Mouse (Mus musculus): ENCODE data around the gene Atxn7. TPM values are rescaled to one million over a fixed set of nuclear protein-coding genes. Genes with fewer than 3 reads are reported as not detected.

Gene Atxn7
- polyA plus RNA-seq, 1 experiment from 2014 or later, result 6.1 TPM

GRCm38 (mm10) chr14:14009712-14010111 is 48.5 kb downstream of the Atxn7 start:
- 87% methylated on average over 6 of the region's 6 CpGs for WGBS
- peaks cover 12% of the 10 kb centered on the region for H3K4me1 ChIP-seq (ENCODE audit: control insufficient read depth, insufficient read depth, low read length)
- H3K9ac ChIP-seq (replicated peaks; ENCODE audit: low read depth, low read length), result no peak overlapping the region
- no peaks in the 10 kb centered on the region for H3K36me3 ChIP-seq (ENCODE audit: control insufficient read depth, insufficient read depth, low read length)
- no peak overlapping the region for H3K4me3 ChIP-seq (ENCODE audit: low read depth, low read length)
- H3K4me2 ChIP-seq (ENCODE audit: low read depth, low read length), result no peak overlapping the region
- no peak overlapping the region for H3K27ac ChIP-seq (ENCODE audit: low read depth, low read length)
- H3K27me3 ChIP-seq (ENCODE audit: control insufficient read depth, insufficient read depth, low read length), result no peaks in the 10 kb centered on the region
- no peaks in the 10 kb centered on the region for H3K9me3 ChIP-seq (ENCODE audit: control insufficient read depth, low read length)
- ATAC-seq (ENCODE audit: low read depth), result no peak

DNA sequence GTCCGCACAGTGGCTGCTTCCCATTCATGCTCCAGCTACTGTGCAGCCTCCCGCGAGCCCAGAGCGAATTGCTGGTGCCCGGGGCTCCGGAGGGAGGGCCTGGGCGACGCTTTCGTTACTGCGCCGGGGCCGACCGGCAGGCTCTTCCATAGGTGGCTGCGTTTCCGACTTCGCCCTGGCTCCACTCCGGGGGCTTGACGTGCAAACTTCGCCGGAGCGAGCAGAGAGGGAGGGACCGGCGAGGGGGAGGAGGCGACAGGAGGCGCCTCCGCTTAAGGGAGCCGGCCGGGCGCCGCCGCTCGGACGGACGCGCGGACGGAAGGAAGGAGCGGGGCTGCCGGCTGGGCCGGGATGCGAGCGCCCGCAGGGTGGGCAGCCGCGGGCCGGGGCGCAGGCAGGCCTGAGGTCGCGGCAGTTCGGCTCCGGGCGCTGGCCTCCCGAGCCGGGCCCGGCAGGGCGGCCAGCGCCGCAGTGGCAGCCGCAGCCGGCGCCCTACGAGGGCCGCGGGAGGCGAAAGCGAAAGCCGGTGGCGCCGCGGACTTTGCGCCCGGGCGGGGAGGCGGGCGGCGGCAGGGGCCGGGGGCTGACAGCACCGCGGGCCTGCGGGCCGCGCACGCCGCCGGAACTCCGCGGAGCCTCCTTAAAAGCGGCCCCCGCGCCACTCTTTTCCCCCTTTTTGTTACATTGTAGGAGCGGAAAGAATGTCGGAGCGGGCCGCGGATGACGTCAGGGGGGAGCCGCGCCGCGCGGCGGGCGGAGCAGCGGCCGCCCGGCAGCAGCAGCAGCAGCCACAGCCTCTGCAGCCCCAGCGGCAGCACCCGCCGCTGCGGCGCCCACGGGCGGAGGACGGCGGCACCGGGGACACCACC is 51.4 kb downstream of the Atxn7 start:
- peak overlapping the region; percentile 98 for H3K27ac ChIP-seq (ENCODE audit: low read depth, low read length)
- H3K36me3 ChIP-seq (ENCODE audit: control insufficient read depth, insufficient read depth, low read length), result no peaks in the 10 kb centered on the region
- peak overlapping the region; percentile 88 for H3K4me2 ChIP-seq (ENCODE audit: low read depth, low read length)
- H3K4me3 ChIP-seq (ENCODE audit: low read depth, low read length), result peak overlapping the region; percentile 82
- peaks cover 12% of the 10 kb centered on the region for H3K4me1 ChIP-seq (ENCODE audit: control insufficient read depth, insufficient read depth, low read length)
- no peaks in the 10 kb centered on the region for H3K9me3 ChIP-seq (ENCODE audit: control insufficient read depth, low read length)
- WGBS, result under 1% methylated on average over 60 of the region's 116 CpGs
- no peaks in the 10 kb centered on the region for H3K27me3 ChIP-seq (ENCODE audit: control insufficient read depth, insufficient read depth, low read length)
- ATAC-seq (ENCODE audit: low read depth), result peak; percentile 94
- H3K9ac ChIP-seq (replicated peaks; ENCODE audit: low read depth, low read length), result peak overlapping the region; percentile 98

- H3K9ac ChIP-seq (replicated peaks; ENCODE audit: low read depth, low read length), result peak overlapping the region; percentile 98
- under 1% methylated on average over 22 of the region's 27 CpGs for WGBS
- peak overlapping the region; percentile 98 for H3K27ac ChIP-seq (ENCODE audit: low read depth, low read length)
- no peaks in the 10 kb centered on the region for H3K9me3 ChIP-seq (ENCODE audit: control insufficient read depth, low read length)
- peak overlapping the region; percentile 82 for H3K4me3 ChIP-seq (ENCODE audit: low read depth, low read length)
- ATAC-seq (ENCODE audit: low read depth), result peak; percentile 74
- H3K27me3 ChIP-seq (ENCODE audit: control insufficient read depth, insufficient read depth, low read length), result no peaks in the 10 kb centered on the region
- peak overlapping the region; percentile 88 for H3K4me2 ChIP-seq (ENCODE audit: low read depth, low read length)
- no peaks in the 10 kb centered on the region for H3K36me3 ChIP-seq (ENCODE audit: control insufficient read depth, insufficient read depth, low read length)
- peaks cover 12% of the 10 kb centered on the region for H3K4me1 ChIP-seq (ENCODE audit: control insufficient read depth, insufficient read depth, low read length)
Measured at GRCm38 (mm10) chr14:14013252-14013711, 52.0 kb downstream of the Atxn7 start.

DNA sequence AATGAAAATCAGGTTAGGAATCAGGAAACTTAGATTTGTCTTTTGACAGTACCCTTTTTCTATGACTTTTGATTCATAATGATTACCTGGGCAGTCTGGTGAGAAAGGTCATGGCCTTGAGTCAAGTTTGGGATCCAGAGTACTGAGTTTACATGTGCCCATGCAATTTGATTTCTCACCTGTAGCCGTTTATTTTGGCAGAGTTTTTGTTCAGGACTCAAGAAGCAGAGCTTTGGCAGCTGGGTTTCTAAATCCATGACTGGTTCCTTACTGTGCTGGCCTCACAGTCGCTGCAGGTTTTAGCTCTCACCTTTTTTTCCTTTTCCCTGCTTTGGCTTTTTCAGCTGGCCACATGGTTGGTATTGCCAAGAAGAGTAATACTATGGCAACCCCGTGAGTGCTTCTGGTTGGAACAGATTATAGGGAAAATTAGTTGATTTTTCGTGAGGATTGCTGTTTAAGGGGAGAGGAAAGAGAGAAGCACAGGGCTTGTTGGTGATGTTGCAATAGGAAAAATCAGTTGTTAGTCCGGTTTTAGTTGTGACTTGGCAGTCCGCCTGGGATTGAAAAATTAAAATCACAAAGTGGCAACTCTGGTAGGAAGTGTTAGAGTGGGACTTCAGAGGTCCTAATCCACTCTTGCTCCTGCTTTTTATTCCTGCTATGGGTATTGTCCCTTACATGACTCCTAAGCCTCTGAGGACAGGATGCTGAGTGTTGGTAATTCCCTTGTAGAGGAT is 53.6 kb downstream of the Atxn7 start:
- no peaks in the 10 kb centered on the region for H3K36me3 ChIP-seq (ENCODE audit: control insufficient read depth, insufficient read depth, low read length)
- 92% methylated on average over 6 of the region's 6 CpGs for WGBS
- no peak overlapping the region for H3K4me2 ChIP-seq (ENCODE audit: low read depth, low read length)
- no peak overlapping the region for H3K9ac ChIP-seq (replicated peaks; ENCODE audit: low read depth, low read length)
- no peaks in the 10 kb centered on the region for H3K27me3 ChIP-seq (ENCODE audit: control insufficient read depth, insufficient read depth, low read length)
- peaks cover 12% of the 10 kb centered on the region for H3K4me1 ChIP-seq (ENCODE audit: control insufficient read depth, insufficient read depth, low read length)
- H3K4me3 ChIP-seq (ENCODE audit: low read depth, low read length), result no peak overlapping the region
- no peak for ATAC-seq (ENCODE audit: low read depth)
- H3K9me3 ChIP-seq (ENCODE audit: control insufficient read depth, low read length), result no peaks in the 10 kb centered on the region
- H3K27ac ChIP-seq (ENCODE audit: low read depth, low read length), result no peak overlapping the region

GRCm38 (mm10) chr14:14019155-14019894 is 58.1 kb downstream of the Atxn7 start:
- H3K9ac ChIP-seq (replicated peaks; ENCODE audit: low read depth, low read length), result no peak overlapping the region
- ATAC-seq (ENCODE audit: low read depth), result no peak
- H3K4me1 ChIP-seq (ENCODE audit: control insufficient read depth, insufficient read depth, low read length), result no peaks in the 10 kb centered on the region
- WGBS, result 88% methylated on average over 6 of the region's 6 CpGs
- no peak overlapping the region for H3K4me2 ChIP-seq (ENCODE audit: low read depth, low read length)
- H3K9me3 ChIP-seq (ENCODE audit: control insufficient read depth, low read length), result no peaks in the 10 kb centered on the region
- H3K27ac ChIP-seq (ENCODE audit: low read depth, low read length), result no peak overlapping the region
- no peaks in the 10 kb centered on the region for H3K27me3 ChIP-seq (ENCODE audit: control insufficient read depth, insufficient read depth, low read length)
- H3K4me3 ChIP-seq (ENCODE audit: low read depth, low read length), result no peak overlapping the region
- H3K36me3 ChIP-seq (ENCODE audit: control insufficient read depth, insufficient read depth, low read length), result no peaks in the 10 kb centered on the region

DNA sequence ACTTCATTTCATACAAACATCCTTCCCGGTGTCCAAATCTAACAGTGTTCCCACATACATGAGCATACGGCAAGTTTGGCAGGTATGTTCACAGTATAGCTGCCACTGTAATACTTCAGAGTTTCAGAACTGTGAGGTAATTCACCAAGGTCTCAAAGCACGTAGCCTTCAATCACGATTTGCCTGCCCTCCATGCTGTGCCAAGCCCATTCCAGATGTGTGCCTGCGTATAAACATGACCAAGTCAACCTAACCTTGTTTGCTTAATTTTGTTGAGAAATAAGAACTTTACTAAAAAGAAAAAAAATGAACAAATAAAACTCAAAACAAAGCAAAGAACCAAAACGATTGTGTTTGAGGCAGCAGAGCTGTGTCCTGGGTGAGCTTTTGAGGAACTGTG is 60.0 kb downstream of the Atxn7 start:
- Histone ChIP-seq H3K4me1 (ENCODE audit: control insufficient read depth, insufficient read depth, low read length) (no peaks in the 10 kb centered on the region), H3K27me3 (ENCODE audit: control insufficient read depth, insufficient read depth, low read length) (no peaks in the 10 kb centered on the region), H3K9ac (replicated peaks; ENCODE audit: low read depth, low read length) (no peak overlapping the region), H3K4me3 (ENCODE audit: low read depth, low read length) (no peak overlapping the region), H3K27ac (ENCODE audit: low read depth, low read length) (no peak overlapping the region), H3K4me2 (ENCODE audit: low read depth, low read length) (no peak overlapping the region), H3K9me3 (ENCODE audit: control insufficient read depth, low read length) (no peaks in the 10 kb centered on the region), H3K36me3 (ENCODE audit: control insufficient read depth, insufficient read depth, low read length) (no peaks in the 10 kb centered on the region)
- no peak for ATAC-seq (ENCODE audit: low read depth)
- 93% methylated on average over 6 of the region's 6 CpGs for WGBS

- no peak overlapping the region for H3K27ac ChIP-seq (ENCODE audit: low read depth, low read length)
Measured at GRCm38 (mm10) chr14:14025870-14026269, 64.6 kb downstream of the Atxn7 start.

GRCm38 (mm10) chr14:14030621-14031020 is 69.4 kb downstream of the Atxn7 start:
- H3K4me1 ChIP-seq (ENCODE audit: control insufficient read depth, insufficient read depth, low read length), result no peaks in the 10 kb centered on the region
- H3K9ac ChIP-seq (replicated peaks; ENCODE audit: low read depth, low read length), result no peak overlapping the region
- no peak overlapping the region for H3K27ac ChIP-seq (ENCODE audit: low read depth, low read length)
- ATAC-seq (ENCODE audit: low read depth), result no peak
- 98% methylated on average over 2 of the region's 2 CpGs for WGBS
- no peaks in the 10 kb centered on the region for H3K9me3 ChIP-seq (ENCODE audit: control insufficient read depth, low read length)
- H3K36me3 ChIP-seq (ENCODE audit: control insufficient read depth, insufficient read depth, low read length), result no peaks in the 10 kb centered on the region
- no peak overlapping the region for H3K4me2 ChIP-seq (ENCODE audit: low read depth, low read length)
- H3K4me3 ChIP-seq (ENCODE audit: low read depth, low read length), result no peak overlapping the region
- H3K27me3 ChIP-seq (ENCODE audit: control insufficient read depth, insufficient read depth, low read length), result no peaks in the 10 kb centered on the region

More at GRCm38 (mm10) chr14:14025870-14026269, 64.6 kb downstream of the Atxn7 start:
- no peak overlapping the region for H3K9ac ChIP-seq (replicated peaks; ENCODE audit: low read depth, low read length)
- H3K4me1 ChIP-seq (ENCODE audit: control insufficient read depth, insufficient read depth, low read length), result no peaks in the 10 kb centered on the region
- WGBS, result 98% methylated on average over 8 of the region's 8 CpGs
- H3K4me3 ChIP-seq (ENCODE audit: low read depth, low read length), result no peak overlapping the region
- ATAC-seq (ENCODE audit: low read depth), result no peak
- no peaks in the 10 kb centered on the region for H3K9me3 ChIP-seq (ENCODE audit: control insufficient read depth, low read length)
- no peak overlapping the region for H3K4me2 ChIP-seq (ENCODE audit: low read depth, low read length)
- no peaks in the 10 kb centered on the region for H3K36me3 ChIP-seq (ENCODE audit: control insufficient read depth, insufficient read depth, low read length)
- H3K27me3 ChIP-seq (ENCODE audit: control insufficient read depth, insufficient read depth, low read length), result no peaks in the 10 kb centered on the region
